In genomic region chr3:40036177-40036576, GRCm38 (mm10) we compare ENCODE assay signal across 25 mouse cellular contexts.
A peak's percentile ranks its signal among the peaks of the same experiment; 100 is the strongest.
DNase-seq lines count a peak whose midpoint lies in the region; ATAC-seq and TF ChIP-seq lines count a peak whose summit lies in the region.
"Had no signal": no experiment of that assay in that cellular context is flagged by ENCODE, and none has a peak within 500 bp of the region (broad histone marks: within the 10 kb centered on the region; RNA-seq: fewer than 3 reads in every experiment).

No protein-coding gene starts in this region.

- peak; percentile 47 for DNase-seq in forebrain, embryonic 14.5 days (ENCODE audit: low spot score)
- no peak for DNase-seq in forebrain, embryonic 10.5 days (ENCODE audit: extremely low spot score, low spot score)
- DNase-seq in midbrain, embryonic 14.5 days = peak; percentile 64
- peak; percentile 6 for DNase-seq in brain, adult 2 months (ENCODE audit: low read depth, low spot score)
- peak; percentile 68 for DNase-seq in brain, embryonic 14.5 days (ENCODE audit: low read depth)
- DNase-seq in right cerebral cortex, postnatal 10 days (ENCODE audit: low spot score in 2 of 2) = no peak
- DNase-seq in right cerebral cortex, postnatal 14 days = no peak
- DNase-seq: adrenal gland, adult 2 months; adrenal gland, postnatal 14 days; cerebellum, adult 11-12 months; cerebellum, adult 8-10 months; cerebellum, postnatal 10 days; cerebellum, postnatal 36 days; gastrocnemius, postnatal 25 days; heart, adult 18-20 months; heart, postnatal 10 days; heart, postnatal 36 days had no signal

- 78% methylated on average over 2 of the region's 2 CpGs for WGBS in forebrain, embryonic 14.5 days
- WGBS in forebrain, embryonic 10.5 days = 81% methylated on average over 2 of the region's 2 CpGs
- WGBS in midbrain, embryonic 14.5 days = 72% methylated on average over 2 of the region's 2 CpGs
- 73% methylated on average over 2 of the region's 2 CpGs for WGBS in midbrain, embryonic 13.5 days

- ATAC-seq in forebrain, embryonic 14.5 days = no peak
- ATAC-seq in midbrain, embryonic 14.5 days (ENCODE audit: low FRiP score, low TSS enrichment) = no peak
- ATAC-seq in midbrain, embryonic 13.5 days = no peak
- ATAC-seq: CD4-positive, CD25-positive, alpha-beta regulatory T cell, adult 4 months; intestine, postnatal 0 days had no signal

- no peak for TF ChIP-seq CTCF in brain, embryonic 14.5 days (IDR thresholded peaks at IDR 0.05; ENCODE audit: borderline replicate concordance, extremely low read depth, insufficient read depth, insufficient read length)

- no peak for TF ChIP-seq POLR2A in brain, embryonic 14.5 days (IDR thresholded peaks at IDR 0.05; ENCODE audit: borderline replicate concordance, extremely low read depth, insufficient read depth, insufficient read length, poor library complexity, severe bottlenecking)

- no peak overlapping the region for H3K4me3 ChIP-seq in forebrain, embryonic 14.5 days (ENCODE audit: low read depth, low read length)
- H3K4me3 ChIP-seq in forebrain, embryonic 10.5 days = no peak overlapping the region
- H3K4me3 ChIP-seq in midbrain, embryonic 14.5 days (replicated peaks; ENCODE audit: low read depth, low read length) = no peak overlapping the region
- H3K4me3 ChIP-seq in midbrain, embryonic 13.5 days (replicated peaks) = no peak overlapping the region
- H3K4me3 ChIP-seq: forebrain, embryonic 12.5 days; heart, embryonic 12.5 days; heart, embryonic 15.5 days; hindbrain, embryonic 10.5 days had no signal

- no peaks in the 10 kb centered on the region for H3K27me3 ChIP-seq in forebrain, embryonic 14.5 days (replicated peaks; ENCODE audit: control insufficient read depth, insufficient read depth, low read length)
- H3K27me3 ChIP-seq in forebrain, embryonic 10.5 days (ENCODE audit: poor library complexity, severe bottlenecking) = no peaks in the 10 kb centered on the region
- H3K27me3 ChIP-seq in midbrain, embryonic 14.5 days (ENCODE audit: control insufficient read depth, insufficient read depth, low read length) = no peaks in the 10 kb centered on the region
- H3K27me3 ChIP-seq in midbrain, embryonic 13.5 days = no peaks in the 10 kb centered on the region
- H3K27me3 ChIP-seq: forebrain, embryonic 12.5 days; heart, embryonic 12.5 days; heart, embryonic 15.5 days had no signal

- no peak overlapping the region for H3K4me2 ChIP-seq in forebrain, embryonic 14.5 days (ENCODE audit: low read length)
- H3K4me2 ChIP-seq in midbrain, embryonic 14.5 days (ENCODE audit: low read length) = no peak overlapping the region
- no peak overlapping the region for H3K4me2 ChIP-seq in midbrain, embryonic 13.5 days (replicated peaks)
- H3K4me2 ChIP-seq: forebrain, embryonic 12.5 days; heart, embryonic 12.5 days; heart, embryonic 15.5 days; hindbrain, embryonic 14.5 days had no signal

- no peak overlapping the region for H3K27ac ChIP-seq in forebrain, embryonic 14.5 days (ENCODE audit: low read depth, low read length)
- no peak overlapping the region for H3K27ac ChIP-seq in forebrain, embryonic 10.5 days
- no peak overlapping the region for H3K27ac ChIP-seq in midbrain, embryonic 14.5 days (replicated peaks; ENCODE audit: low read depth, low read length)
- H3K27ac ChIP-seq in midbrain, embryonic 13.5 days = no peak overlapping the region
- H3K27ac ChIP-seq: forebrain, embryonic 12.5 days; heart, embryonic 15.5 days; hindbrain, embryonic 10.5 days; hindbrain, embryonic 14.5 days had no signal

- no peak overlapping the region for H3K9ac ChIP-seq in forebrain, embryonic 14.5 days (ENCODE audit: low read length)
- no peak overlapping the region for H3K9ac ChIP-seq in midbrain, embryonic 14.5 days (replicated peaks; ENCODE audit: low read length)
- no peak overlapping the region for H3K9ac ChIP-seq in midbrain, embryonic 13.5 days (replicated peaks)
- H3K9ac ChIP-seq: forebrain, embryonic 12.5 days; heart, embryonic 12.5 days; heart, embryonic 15.5 days; hindbrain, embryonic 14.5 days had no signal

- H3K36me3 ChIP-seq in forebrain, embryonic 14.5 days (ENCODE audit: control insufficient read depth, insufficient read depth, low read length) = no peaks in the 10 kb centered on the region
- H3K36me3 ChIP-seq in forebrain, embryonic 10.5 days (replicated peaks) = no peaks in the 10 kb centered on the region
- no peaks in the 10 kb centered on the region for H3K36me3 ChIP-seq in midbrain, embryonic 14.5 days (ENCODE audit: control insufficient read depth, insufficient read depth, low read length)
- H3K36me3 ChIP-seq in midbrain, embryonic 13.5 days = no peaks in the 10 kb centered on the region
- H3K36me3 ChIP-seq: forebrain, embryonic 12.5 days; heart, embryonic 12.5 days; heart, embryonic 15.5 days; hindbrain, embryonic 10.5 days had no signal

- no peaks in the 10 kb centered on the region for H3K4me1 ChIP-seq in forebrain, embryonic 14.5 days (ENCODE audit: control insufficient read depth, insufficient read depth, low read length)
- no peaks in the 10 kb centered on the region for H3K4me1 ChIP-seq in forebrain, embryonic 10.5 days
- no peaks in the 10 kb centered on the region for H3K4me1 ChIP-seq in midbrain, embryonic 14.5 days (ENCODE audit: control insufficient read depth, insufficient read depth, low read length)
- no peaks in the 10 kb centered on the region for H3K4me1 ChIP-seq in midbrain, embryonic 13.5 days (replicated peaks)
- H3K4me1 ChIP-seq: forebrain, embryonic 12.5 days; heart, embryonic 12.5 days; heart, embryonic 15.5 days; hindbrain, embryonic 10.5 days had no signal

- H3K9me3 ChIP-seq in forebrain, embryonic 14.5 days (replicated peaks; ENCODE audit: control insufficient read depth, low read length) = no peaks in the 10 kb centered on the region
- H3K9me3 ChIP-seq in forebrain, embryonic 10.5 days = no peaks in the 10 kb centered on the region
- no peaks in the 10 kb centered on the region for H3K9me3 ChIP-seq in midbrain, embryonic 14.5 days (ENCODE audit: control insufficient read depth, low read length)
- H3K9me3 ChIP-seq in midbrain, embryonic 13.5 days = no peaks in the 10 kb centered on the region
- H3K9me3 ChIP-seq: forebrain, embryonic 12.5 days; heart, embryonic 12.5 days; heart, embryonic 15.5 days; hindbrain, embryonic 10.5 days had no signal

Comparison
In these comparisons a context has a peak if more than half of its experiments do, and no peak if none do; other contexts are left out.
1. DNase-seq: peak in forebrain, embryonic 14.5 days (single experiment), midbrain, embryonic 14.5 days (single experiment), brain, adult 2 months (single experiment) and brain, embryonic 14.5 days (single experiment); none in forebrain, embryonic 10.5 days (single experiment), right cerebral cortex, postnatal 10 days (0 of 2) and right cerebral cortex, postnatal 14 days (single experiment).